Mouse (Mus musculus) kidney, postnatal 10 days (tissue): ENCODE measurements around the gene Dtx4.
A peak's percentile ranks its signal among the peaks of the same experiment; 100 is the strongest.

Source experiments
- DNase-seq: peaks from one replicate; pipeline ENCODE4 v3.0.0; 2021; ENCODE audit warnings: mixed read lengths

Dtx4 gene

DNA sequence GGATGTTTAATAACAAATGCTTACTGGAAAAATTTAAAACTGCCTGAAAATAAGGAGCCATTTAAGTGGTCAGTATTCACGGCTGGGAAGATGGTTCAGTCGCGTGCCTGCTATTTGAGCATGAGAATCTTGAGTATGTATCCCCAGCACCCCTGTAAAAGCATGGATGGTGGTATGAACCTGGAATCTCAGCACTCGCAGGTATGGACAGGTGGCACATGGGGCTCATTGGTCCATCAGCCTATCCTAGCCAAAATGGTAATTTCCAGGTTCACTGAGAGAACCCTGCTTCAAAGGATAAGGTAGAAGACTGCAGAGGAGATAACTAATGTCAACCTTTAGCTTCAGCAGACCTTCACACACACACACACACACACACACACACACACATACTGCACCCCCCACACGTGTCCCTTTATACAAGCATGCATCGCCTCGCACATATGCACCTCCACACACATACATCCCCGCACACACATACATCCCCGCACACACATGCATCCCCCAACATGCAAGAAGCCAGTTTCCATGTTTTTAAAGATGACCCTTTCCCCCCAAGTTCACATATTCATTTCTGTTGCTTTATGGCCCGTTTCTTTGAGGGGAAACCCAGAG lies 35.6 kb downstream of the Dtx4 start:
- DNase-seq: no peak

DNA sequence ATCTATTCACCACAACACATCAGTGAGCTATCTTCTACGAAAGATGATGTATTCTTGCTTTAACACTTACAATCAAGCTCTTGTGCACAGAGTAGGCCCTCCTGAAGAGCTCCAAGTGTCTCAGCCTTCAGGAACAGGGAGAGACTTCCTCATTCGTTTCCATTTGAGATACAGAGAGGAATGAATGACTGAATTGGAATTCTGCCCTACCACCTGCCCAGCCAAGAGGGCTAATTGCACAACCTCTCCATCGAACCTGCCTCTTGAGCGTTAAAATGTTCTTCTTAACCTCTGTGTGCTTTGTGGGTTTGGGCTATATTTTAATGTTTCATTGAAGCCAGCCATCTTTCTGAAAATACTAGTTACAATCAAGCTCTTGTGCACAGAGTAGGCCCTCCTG lies 36.6 kb downstream of the Dtx4 start:
- DNase-seq: peak; percentile 9

DNA sequence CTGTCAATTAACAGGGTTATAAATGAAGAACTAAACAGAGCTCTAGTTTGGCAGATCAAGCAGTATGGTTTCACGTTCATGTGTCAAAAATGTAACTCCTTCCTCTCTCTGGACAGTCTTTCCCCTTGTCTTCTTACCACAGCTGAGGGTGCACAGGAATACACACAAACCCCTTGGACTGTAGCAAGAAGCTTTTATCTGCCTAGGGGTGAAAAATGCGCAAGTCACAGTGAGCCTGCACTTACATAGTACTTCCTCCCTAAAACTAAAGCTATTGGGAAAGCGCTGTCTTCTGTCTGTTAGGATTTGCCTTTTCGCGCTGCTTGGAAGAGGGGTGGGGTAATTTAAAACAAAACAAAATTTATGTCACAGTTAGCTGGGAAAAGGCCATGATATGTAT lies 37.1 kb downstream of the Dtx4 start:
- no peak for DNase-seq

GRCm38 (mm10) chr19:12463722-12464035 lies 37.6 kb downstream of the Dtx4 start:
- DNase-seq: peak; percentile 33

DNA sequence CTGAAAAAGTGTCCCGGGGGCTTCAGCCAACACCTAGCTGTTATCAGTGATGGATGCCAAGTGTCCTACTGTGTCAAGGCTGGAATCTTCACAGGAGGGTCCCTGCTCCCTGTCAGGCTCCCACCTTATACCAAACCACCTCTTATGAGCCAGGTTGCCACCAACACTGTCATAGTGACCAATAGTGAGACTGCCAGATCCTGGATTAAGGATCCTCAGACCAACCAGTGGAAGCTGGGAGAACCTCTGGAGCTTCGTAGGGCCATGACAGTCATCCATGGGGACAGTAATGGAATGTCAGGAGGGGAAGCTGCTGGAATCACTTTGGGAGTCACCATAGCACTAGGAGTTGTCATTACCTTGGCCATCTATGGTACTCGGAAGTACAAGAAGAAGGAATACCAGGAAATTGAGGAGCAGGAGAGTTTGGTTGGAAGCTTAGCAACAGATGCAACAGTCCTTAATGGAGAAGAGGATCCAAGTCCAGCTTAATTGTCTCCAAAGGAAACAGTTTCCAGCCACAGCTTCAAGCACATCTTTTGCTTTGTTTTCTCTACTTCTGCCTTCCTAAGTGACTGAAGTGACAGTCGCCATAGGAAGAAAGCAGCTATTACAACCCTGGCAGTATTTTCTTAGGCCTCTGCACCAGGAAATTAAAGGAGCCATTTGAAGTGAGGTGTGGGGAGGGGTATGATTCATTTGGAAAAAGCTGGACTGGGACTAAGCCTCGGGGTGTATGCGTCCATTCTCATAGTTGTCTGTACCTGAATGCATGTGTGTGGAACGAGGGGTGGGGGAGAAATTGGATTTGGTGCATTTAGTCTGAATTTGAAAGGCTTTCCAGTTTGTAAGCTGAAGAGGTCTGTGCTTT lies 38.2 kb downstream of the Dtx4 start:
- DNase-seq: no peak

GRCm38 (mm10) chr19:12460282-12461249 lies 40.7 kb downstream of the Dtx4 start, which contains the start of gene Mpeg1:
Gene Mpeg1 (plus strand): TSS chr19:12460779.
- DNase-seq: no peak

DNA sequence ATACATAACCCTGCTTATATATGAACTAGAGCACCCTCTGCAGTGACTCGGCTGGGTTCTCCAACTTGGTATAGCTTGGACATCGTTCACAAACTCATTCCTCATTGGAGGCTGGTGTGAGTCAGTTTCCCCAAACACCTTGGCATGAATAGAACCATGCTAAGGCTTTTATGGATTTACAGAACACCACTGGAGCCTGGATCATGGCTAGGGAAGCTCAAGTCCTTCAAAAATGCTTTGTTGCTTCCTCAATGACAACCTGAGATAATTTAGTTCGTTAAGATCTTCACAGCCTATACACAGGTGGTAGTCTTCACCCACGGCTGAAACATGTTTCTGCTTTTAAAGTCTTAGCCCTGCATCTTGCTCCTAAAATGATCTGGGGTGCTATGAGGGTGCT lies 41.7 kb downstream of the Dtx4 start:
- DNase-seq: no peak

GRCm38 (mm10) chr19:12457401-12458066 lies 43.7 kb downstream of the Dtx4 start:
- no peak for DNase-seq

- DNase-seq: no peak
Observed at GRCm38 (mm10) chr19:12445014-12445413, 56.2 kb downstream of the Dtx4 start.

GRCm38 (mm10) chr19:12442560-12442959 lies 58.7 kb downstream of the Dtx4 start:
- no peak for DNase-seq

GRCm38 (mm10) chr19:12440103-12440725 lies 61.0 kb downstream of the Dtx4 start:
- no peak for DNase-seq

DNA sequence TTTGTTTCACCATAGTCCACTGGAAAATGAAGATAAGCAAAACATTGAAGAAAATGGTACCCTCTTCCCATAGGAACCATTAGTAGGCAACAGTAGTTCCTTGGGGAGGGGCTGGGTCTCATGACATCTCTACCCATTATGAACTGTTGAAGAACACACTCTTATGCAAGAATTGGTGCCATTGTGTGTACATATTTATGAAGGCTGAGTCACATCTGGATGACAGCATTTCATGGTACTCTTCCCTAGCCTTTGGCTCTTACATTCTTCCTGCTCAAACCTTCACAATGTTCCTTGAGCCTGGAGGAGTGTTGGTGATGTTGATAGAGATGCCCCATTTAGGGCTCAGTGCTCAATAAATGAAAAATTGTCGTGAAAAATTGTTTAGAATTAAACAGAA lies 61.7 kb downstream of the Dtx4 start:
- no peak for DNase-seq

DNA sequence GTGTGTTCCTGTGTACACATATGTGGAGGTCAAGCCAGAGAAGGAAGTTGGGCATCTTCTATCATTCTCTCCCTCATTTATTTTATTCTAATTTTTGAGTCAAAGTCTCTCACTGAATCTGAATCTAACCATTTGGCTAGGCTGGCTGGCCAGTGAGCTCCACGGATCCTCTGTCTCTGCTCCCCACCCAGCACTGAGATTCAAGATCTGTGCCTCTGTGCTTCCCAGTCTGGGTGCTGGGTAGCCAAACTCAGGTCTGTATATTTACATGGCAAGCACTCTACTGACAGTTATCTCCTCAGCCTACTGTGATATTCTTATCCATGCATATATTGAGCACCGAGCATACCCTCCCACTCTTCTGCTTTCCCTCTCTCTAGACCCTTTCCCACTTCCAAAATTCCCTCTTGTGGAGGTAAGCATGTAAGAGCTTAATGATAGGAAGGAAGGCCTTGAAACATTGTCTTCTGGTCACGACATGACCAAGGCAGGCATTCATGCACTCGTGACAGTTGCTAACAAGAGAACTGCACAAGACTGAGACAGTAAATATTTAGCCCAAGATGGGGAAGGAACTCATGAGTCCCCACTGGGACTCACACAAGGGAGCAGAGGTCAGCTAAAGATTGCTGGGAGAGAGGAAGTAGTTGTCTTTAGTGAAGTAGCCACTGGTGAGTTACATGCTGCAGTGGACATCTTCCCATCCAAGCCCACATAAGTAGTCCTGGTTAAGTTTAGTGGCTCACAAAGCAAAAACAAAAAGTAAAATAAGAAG lies 65.3 kb downstream of the Dtx4 start:
- no peak for DNase-seq

GRCm38 (mm10) chr19:12435011-12435416 lies 66.2 kb downstream of the Dtx4 start:
- DNase-seq: no peak

DNA sequence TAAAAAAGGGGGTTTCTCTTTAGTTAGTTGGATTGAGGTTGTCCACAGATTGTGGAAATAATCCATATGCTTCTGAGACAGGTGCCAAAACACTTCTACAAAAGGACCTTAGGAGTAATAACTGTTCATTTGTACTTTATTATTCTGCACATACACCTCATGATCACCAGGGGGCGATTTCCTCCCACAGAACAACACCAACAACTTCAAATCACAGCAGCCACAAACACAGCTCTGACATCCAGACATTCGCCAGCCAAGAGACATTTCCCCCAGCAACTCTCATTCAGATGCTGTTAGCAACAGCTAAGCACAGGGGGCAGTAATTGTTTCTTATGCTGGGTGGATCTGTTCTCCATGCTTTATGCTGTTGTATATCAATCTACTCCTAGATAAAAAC lies 68.2 kb downstream of the Dtx4 start:
- DNase-seq: peak; percentile 51

- no peak for DNase-seq
Observed at GRCm38 (mm10) chr19:12427605-12428004, 73.6 kb downstream of the Dtx4 start, which contains the start of gene Pfpl. Gene Pfpl (plus strand): TSS chr19:12427905.

- DNase-seq: no peak
Observed at GRCm38 (mm10) chr19:12427101-12427500, 74.2 kb downstream of the Dtx4 start.

- no peak for DNase-seq
Observed at GRCm38 (mm10) chr19:12421680-12422079, 79.6 kb downstream of the Dtx4 start.

DNA sequence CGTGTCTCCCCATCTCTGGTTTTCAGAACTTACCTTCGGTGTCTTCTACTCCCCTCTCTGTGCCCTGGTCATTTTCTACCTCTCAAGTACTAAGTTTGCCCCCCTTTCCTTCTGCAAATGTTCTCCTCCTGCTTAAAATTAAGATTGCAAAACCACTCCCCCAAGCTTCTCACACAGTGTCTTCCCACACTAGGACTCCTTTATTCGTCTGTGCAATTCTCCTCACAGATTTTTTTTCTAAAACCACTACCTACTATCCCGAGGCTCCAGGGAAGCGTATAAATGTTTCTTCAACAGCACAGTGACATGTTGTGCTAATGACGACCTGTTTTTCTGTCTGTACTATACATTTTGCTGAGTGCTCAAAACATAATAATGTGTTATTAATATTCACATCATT lies 80.7 kb downstream of the Dtx4 start:
- no peak for DNase-seq

GRCm38 (mm10) chr19:12418312-12418711 lies 82.9 kb downstream of the Dtx4 start:
- no peak for DNase-seq

GRCm38 (mm10) chr19:12417361-12417760 lies 83.9 kb downstream of the Dtx4 start, which contains the start of gene Olfr1441:
Gene Olfr1441 (plus strand): TSS chr19:12417433.
- no peak for DNase-seq
